Mouse (Mus musculus): Measurements from ENCODE around the gene Cd4. TPM values are rescaled to one million over a fixed set of nuclear protein-coding genes. Genes with fewer than 3 reads are reported as not detected.

Cd4 gene
- polyA plus RNA-seq, 1 experiment, result not detected

GRCm38 (mm10) chr6:124918890-124919627, 31.0 kb upstream of the Cd4 start:
- no peak for TF ChIP-seq GATA1 (IDR thresholded peaks at IDR 0.05; ENCODE audit: low read length)

DNA sequence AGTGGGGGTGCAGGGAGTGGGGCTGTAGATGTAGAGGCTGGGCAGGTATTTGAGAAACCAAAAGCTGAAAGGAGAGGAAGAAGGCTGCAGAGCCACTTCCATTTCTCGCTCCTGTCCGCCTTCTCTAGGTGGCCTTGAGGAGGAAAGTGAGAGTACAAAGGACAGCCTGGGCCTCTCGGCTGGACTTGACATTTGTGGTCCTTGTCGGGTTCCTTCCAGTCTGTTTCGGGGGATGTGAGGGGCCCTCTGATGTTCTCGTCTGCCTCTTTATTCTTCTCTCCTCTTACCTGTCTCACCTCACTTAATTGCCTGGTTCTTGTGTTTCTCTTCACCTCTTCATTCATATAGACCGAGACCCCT, 30.3 kb upstream of the Cd4 start:
- TF ChIP-seq GATA1 (IDR thresholded peaks at IDR 0.05; ENCODE audit: low read length), result no peak

- TF ChIP-seq GATA1 (IDR thresholded peaks at IDR 0.05; ENCODE audit: low read length), result no peak
Measured at GRCm38 (mm10) chr6:124917518-124918330, 29.7 kb upstream of the Cd4 start.

DNA sequence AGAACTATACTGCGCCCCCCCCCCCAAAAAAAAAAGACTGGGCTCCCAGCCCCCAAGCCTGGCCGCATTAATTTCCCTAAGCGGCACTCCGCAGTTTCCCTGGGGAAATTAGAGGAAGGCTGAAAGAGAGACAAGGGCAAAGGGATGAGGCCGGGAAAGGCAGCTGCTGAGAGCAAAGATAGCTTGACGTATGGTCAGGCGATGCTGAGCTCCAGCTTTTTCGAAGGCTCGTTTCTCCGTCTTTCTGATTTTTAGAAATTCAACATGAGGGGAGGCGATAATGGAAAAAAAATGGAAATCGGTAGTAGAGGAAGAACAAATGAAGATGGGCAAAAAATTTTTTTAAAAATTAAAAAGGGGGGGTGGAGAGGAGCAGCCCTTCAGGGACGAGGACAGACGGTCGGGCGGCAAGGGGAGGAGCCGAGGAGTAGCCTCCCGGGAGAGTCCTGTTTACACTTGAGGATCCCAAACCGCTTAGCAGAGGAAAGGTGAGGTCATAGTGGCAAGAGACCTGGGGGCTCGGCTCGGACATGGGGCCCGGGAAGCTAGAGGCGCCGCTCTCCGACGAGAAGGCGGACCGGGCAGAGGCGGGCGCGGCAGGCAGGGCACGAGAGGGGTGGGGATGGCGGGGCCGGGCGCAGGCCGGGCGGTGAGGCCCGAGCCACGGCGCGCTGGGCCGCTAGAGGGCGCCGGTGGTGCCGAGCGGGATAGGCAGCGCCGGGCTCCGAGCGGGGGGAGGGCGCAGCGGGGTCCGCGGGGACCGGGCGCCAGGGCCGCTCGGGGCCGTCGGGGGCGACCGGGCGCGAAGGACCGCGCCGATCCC, 28.9 kb upstream of the Cd4 start:
- TF ChIP-seq GATA1 (IDR thresholded peaks at IDR 0.05; ENCODE audit: low read length), result no peak

- no peak for TF ChIP-seq GATA1 (IDR thresholded peaks at IDR 0.05; ENCODE audit: low read length)
Measured at GRCm38 (mm10) chr6:124915942-124916694, 28.1 kb upstream of the Cd4 start.

DNA sequence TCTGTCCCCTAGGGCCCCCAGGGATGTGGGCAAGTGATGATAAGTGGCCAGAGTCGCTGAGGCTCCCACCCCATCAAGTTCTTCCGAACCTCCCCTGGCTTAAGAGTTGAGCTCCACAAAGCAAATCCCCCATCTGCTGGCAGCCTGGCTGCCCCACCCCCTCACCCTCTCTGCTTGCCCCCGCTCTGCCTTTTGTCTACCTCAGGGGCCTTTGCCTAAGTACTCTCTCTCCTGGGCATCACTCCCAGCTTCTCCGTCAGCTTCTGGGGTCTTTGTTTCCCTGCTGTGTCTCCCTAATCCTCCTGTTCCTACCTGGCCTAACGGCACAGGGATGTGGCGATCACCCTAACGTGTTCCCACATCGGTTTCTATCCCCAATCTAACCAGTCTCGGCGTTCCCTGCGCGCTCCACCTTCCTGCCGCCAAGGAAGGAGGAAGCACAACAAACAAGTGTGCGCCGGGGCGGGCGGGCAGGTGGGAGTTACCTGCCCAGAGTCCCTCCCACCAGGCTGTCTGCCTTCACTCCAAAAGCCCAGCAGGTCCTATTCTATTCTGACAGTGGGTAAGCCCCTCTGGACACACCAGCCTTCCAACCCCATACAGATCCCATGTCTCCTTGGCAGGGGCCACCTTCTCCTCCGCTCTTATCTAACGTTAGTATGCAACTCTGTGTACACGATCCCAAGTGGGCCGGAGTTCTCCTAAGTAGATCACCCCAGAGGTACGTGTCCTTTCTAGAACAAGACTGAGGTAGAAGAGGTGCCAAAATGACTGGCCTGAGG, 27.3 kb upstream of the Cd4 start:
- no peak for TF ChIP-seq GATA1 (IDR thresholded peaks at IDR 0.05; ENCODE audit: low read length)

- TF ChIP-seq GATA1 (IDR thresholded peaks at IDR 0.05; ENCODE audit: low read length), result no peak
Measured at GRCm38 (mm10) chr6:124914511-124914910, 26.5 kb upstream of the Cd4 start.

DNA sequence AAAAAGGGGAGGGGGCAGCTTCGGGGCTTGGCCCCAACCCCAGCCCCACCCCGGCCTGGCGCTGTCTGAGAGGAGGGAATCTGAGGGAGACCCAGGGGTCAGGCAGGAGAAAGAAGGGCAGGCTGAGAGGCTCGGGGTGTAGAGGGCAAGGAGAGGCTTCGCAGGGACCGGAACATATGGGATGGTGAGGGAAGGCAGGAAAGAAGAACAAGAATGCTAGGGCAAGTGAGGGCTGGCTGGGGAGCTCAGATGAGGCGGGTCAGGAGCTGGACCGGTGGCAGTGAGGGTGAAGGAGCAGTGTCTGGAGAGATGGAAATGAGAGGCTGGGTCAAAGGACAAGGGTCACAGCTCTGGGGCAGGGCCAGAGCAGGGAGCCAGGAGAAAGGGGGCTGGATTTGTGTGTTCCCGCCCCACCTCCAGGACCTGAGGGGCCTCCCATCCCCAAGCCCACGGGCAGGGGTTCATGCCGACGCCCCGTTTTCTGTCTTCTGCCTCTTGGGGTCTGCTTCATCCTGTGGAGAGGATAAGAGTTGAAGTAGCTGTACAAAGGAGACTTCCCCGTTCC, 25.8 kb upstream of the Cd4 start:
- TF ChIP-seq GATA1 (IDR thresholded peaks at IDR 0.05; ENCODE audit: low read length), result no peak

- no peak for TF ChIP-seq GATA1 (IDR thresholded peaks at IDR 0.05; ENCODE audit: low read length)
Measured at GRCm38 (mm10) chr6:124913214-124913613, 25.2 kb upstream of the Cd4 start.

DNA sequence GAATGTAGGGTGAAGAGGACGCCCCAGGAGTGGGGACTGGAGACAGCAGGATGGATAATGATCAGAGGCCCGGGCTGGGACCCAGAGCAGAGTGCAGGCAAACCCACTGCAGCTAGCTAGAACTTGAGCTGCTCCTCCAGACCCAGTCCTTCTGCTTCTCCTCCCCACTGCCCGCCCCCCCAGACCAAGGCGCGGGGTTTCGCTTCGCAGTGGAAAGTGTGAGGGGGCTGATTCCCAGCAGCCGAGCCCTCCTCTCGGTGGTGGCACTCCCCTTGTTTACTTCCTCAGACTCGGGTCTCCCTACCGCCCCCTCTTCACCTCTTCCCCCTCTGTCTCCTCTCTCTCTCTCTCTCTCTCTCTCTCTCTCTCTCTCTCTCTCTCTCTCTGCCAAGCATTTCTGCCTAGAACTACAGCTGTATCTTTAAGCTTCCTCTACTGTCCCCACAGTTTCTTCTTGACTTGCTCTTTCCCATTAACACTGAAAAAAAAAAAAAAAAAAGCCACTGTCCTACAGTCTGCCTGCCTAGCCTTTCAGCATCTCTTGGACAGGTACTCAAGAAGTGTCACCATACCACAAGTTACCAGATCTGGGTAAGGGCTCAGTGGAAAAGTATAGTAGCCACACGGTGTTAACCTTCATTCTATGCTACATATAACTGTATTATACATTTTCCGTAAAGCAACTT, 23.7 kb upstream of the Cd4 start, which contains the start of gene Lag3:
Lag3 (minus strand) TSS at position 173 of the 686 bp plus-strand sequence.
- TF ChIP-seq GATA1 (IDR thresholded peaks at IDR 0.05; ENCODE audit: low read length), result no peak

DNA sequence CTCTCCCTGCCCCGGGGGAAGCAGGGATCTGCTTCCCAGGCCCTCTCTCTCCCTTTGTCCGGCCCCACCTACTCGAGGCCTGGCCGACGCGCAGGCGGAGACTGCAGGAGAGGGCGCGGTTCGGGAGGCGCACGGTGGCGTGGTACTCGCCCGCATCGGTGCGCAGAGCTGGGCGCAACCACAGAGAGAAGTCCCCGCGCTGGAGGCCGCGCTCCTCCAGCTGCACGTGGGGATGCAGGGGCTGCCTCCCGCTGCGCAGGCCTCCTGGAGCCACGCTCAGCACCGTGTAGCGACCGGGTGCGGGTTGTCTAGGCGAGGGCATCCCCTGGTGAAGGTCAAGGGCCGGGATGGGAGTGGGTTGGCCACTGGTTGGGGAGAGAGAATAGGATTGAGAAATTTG, 22.0 kb upstream of the Cd4 start:
- no peak for TF ChIP-seq GATA1 (IDR thresholded peaks at IDR 0.05; ENCODE audit: low read length)

DNA sequence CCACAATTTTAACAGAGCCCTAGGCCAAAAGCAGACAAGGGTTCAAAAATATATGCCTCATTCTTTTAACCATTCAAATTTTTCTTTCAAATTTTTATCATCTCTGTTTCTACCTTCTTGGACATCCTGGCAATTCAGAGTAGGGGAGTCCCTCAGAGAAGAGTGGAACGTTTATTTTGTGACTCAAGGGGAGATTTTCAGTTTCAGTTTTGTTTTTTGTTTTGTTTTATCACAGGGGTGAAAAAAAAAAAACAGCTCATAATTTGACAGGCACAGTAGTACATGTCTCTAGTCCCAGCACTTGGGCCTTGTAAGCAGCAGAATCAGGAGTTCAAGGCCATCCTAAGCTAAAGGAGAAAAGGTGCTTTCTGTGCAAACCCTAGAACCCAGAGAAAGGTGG, 19.7 kb upstream of the Cd4 start:
- TF ChIP-seq GATA1 (IDR thresholded peaks at IDR 0.05; ENCODE audit: low read length), result no peak

DNA sequence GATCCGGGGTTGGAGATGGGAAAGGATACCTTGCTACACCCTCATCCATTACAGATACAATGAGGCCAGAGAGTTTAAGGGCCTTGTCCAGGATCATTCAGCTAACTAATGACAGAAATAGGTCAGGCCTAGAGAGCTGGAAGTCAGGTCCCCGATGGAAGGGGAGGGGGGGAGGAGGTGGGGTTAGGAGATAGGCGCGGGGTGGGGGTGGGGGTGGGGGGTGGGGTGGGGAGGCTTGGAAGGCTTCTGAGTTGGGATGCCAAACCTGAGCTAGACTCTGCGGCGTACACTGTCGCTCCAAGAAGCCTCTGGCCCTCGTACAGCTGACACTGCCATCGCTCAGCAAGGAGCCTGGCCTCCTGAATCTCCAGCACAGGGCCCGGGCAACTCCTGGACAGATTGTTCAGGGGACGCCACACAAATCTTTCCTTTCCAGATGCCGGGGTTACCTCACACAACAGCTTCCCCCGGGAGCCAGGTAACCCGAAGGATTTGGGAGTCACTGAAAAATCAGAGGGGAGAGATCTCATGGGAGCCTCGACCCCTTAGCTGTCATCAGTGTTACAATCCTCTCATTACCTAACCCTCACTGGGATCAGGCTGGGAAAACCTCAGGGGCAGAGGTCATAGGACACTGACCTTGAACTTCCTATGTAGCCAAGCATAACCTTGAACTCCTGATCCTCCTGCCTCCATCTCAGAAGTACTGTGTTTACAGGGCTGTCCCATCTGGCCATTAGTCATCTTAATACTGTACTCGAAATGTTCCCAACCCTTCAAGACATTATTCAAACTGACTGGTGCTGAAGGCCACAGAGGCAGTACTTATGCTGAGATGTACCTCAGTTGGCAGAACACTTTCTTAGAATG, 17.2 kb upstream of the Cd4 start:
- no peak for TF ChIP-seq GATA1 (IDR thresholded peaks at IDR 0.05; ENCODE audit: low read length)

Data from G1E-ER4 (cell line).